Mouse (Mus musculus) spleen, postnatal 14 days (tissue): ENCODE measurements at regions not wholly inside any gene's neighbourhood (a gene's known extent, or its start where the extent isn't known, plus 50 kb on each side); places are given as distances from the start of the nearest gene placed in this dataset.

Experiments used
- DNase-seq, 2 experiments: peaks; one replicate each; pipeline ENCODE4 v3.0.0; 2021 to 2022; ENCODE audit warnings: low spot score in 2 of 2

DNA sequence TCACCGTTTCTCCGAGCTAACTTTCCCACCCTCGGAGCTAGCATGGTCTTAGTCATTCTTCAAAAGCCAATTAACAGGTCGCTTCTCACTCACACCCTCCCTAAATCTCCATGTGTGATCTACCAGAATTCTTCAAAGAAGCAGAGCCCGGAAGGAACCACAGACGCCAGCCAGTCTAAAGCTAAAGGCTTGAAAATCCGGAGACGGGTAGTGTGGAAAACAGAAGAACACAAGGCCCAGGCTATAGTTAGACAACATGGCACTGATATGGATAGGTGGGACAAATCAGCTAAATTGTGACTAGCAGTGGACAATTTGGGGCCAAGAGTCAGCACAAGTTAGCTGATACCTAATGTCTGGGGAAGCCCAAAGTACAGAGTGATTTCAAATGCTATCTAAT lies 387.0 kb upstream of the Trpc7 start:
- DNase-seq: no peak

DNA sequence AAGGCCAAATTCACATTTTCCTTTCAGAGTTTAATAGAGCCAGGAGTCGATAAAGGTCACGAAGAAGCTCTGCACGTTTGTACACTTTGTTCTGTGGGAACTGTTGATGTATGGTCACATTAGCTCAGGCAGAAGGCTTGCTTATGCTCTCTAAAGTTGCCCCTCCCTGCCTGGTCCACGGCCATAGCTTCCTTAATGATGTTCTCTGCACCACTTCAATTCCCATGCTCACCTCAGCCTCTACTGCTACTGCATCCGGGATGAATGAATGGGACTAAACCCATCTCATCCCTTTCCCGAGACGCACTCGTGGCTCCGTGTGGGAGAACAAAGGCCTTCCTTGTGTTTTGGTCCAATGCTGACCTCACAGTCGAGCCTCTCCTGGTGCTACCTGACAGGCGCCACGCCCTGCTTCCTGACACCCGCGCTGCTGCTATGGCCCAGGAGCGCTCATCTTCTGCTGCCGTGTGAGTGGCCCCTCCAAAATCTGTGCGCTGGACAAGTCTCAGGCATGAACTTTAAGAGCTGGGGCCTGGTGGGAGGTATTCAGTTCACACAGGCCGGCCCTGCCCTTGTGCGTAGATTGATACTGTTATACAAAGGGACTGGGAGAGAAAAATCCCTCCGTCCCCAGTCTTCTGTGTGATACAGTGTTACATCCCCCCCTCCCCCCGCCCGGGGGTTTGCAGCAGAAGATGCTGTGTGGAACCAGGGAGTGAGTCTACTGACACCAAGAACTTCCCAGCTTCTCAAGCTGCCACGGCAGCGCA lies 386.3 kb upstream of the Trpc7 start:
- DNase-seq: no peak

DNA sequence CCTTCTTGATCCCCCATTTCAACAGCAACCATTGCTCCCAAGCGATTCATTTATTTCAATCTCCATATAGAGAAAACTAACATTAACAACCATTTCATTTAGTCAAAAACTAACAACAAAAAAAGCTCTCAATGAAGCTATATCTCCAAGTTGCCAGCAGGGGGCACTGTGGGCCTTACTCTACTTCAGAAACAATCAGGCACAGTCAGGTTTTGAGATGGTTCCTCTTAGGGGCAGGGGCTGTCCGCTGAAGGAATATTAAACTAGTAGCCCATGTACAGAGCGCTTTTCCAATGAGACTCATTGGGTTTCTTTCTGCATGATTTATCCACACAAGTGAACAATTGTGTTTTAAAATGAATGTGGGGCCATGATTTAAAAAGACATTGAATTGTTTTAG lies 385.7 kb upstream of the Trpc7 start:
- no peak for DNase-seq

DNA sequence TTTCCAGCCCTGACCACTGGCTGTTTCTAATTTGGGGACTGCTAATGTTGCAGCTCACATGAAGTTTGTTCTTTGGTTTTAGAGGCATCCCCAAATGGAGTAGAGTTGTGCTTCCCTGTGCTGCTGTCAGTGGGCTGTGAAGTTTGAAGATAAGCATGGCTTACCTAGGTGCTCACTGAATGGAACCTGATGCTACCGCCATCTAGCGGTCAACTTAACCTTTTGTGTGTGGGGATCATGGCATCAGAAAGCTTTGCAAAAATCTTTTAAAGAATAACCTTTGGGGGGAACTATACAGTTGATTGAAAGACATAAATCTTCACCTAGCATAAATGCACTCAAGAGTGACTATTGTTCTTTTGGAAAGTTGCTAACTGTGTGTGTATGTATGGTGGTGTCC lies 382.8 kb upstream of the Trpc7 start:
- no peak for DNase-seq

DNA sequence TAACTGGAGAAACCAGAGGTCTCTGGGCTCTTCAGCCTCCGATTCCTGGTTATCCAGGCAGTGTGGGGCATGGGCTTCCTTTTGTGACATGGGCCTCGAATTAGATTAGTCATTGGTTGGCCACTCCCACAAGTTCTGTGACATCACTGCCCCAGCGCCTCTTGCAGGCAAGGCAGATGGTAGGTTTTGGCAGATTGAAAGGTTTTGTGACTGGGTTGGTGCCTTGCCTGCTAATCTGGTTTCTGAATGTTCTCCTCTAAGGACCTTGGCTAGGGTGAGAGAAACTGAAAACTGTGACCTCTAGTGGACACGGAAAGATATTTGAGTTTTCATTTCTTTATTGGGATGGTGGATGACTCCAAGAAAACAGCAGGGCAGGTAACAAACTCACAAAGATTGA lies 381.3 kb upstream of the Trpc7 start:
- no peak for DNase-seq

DNA sequence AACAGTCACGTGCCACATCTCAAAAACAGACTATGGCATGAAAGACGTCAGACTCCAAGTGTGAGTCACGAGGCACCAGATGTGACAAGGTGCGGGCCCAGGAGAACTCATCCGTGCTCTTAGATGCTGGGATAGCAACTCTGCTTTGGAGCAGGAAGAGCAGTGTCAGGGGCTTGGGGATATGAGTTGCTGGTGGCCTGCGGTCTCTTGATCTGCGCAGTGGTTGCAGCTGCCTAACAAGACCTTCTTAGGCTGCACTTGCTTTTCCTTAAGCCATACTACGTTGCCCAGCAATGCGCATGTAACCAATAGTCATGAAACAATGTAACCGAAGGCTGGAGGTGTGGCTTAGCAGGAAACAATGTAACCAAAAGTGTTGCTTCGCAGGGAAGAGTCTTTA lies 380.1 kb upstream of the Trpc7 start:
- no peak for DNase-seq

DNA sequence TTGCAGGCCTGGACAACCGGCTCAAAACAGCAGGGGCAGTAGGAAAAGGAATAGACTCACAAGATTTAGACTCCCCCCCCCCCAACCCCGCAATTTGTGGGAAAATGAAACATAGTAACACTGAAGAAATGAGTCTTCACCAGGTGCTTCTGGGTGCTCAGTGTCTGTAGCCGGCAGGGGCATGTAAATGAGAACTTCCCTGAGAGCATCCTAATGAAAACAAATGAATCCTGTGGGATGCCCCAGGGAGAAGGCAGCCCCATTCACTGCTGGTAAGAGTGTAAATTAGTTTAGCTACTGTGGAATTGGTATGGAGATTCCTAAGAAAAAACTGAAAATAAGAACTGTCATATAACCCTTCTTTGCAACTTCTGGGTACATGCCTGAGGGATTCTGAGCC lies 377.8 kb upstream of the Trpc7 start:
- DNase-seq: no peak

DNA sequence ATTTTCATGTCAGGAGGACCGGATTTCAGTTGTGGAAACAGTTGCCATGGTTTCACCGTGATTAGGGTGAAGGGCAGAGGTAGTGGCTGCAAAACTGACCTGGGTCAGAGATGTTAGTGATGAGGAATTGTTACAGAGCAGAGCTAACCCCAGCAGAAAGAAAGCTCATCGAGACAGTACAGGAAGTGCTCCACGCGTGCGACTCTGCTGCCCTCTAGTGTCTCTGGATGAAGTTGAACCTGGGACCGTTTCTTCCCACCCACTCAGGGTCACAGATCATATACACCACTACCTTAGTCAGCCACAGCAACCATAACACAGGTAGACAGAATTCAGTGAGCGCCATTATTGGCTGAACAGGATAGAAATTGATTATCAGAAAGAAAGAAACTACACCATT lies 373.8 kb upstream of the Trpc7 start:
- no peak for DNase-seq

DNA sequence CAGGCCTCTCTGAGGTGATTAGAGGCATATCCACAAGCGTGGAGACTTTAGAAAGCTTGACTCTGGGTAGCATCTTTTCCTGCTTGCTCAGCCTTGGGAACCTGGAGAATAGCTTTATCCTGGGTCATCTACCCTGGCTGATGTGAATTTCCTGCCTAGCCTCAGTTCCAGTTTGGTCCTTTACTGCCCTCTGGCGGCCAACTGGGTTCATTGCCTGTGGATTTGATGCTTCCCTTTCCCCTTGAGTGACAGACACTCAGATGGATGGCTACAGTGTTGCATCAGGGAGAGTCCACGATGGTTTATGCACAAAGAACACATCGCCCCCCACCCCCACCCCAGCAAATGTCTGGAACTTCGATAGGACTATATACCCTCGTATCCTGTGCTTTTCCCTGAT lies 364.1 kb upstream of the Trpc7 start:
- DNase-seq: peak in 1 of 2 experiments; percentile 30

DNA sequence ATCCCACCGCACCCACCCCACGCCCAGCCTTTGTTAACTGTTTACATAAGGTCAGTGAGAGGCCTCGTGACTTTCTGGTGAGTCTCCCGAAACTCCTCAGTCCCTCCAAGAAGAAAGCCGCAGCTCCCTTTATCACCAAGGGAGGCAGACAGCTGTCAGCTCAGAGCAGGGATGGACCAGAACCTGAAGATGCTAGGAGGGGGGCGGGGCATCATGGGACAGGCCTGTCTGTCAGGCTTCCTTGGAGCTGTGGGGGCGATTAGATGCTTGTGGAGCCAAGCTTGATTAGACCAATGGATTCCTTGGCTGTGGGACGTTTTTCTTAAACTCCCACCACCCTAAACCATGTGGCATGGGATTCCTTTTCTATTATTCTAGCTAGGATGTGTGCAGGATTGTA lies 363.7 kb upstream of the Trpc7 start:
- no peak for DNase-seq

DNA sequence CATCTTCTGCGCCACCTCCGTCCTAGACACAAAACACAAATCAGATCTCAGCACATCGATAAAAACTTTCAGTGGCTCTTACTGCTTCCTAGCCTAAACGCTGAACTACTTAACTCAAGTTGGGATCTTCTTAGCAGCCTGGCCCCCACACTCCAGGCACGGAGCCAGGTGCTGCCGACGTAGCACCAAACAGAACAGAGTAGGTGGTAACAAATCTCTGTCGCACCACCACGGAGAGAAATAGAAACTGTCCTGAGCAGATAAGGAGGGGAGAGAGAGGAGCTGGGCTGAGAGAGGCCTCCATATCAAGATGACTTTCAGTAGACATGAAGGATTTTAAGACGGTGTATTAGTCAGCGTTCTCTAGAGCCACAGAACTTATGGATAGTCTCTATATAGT lies 360.1 kb upstream of the Trpc7 start:
- no peak for DNase-seq

DNA sequence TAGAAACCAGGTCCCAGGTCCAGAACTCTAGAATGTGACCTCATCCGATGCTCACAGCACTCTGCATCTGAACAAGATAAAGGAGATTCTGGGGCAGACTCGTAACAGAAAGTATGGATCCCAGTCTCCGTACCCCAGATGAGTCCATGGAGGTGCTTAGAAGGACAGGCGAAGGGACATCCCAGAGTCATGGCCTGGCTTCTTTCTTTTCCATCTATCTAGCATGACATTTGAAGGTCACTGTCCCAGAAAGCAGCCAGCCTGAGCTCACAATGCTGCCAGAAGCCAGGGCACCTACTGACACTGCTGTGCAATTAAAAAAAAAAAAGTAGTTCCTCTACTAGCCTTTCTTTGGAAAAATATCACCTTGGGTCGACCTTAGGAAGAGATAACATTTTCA lies 354.1 kb upstream of the Trpc7 start:
- no peak for DNase-seq

DNA sequence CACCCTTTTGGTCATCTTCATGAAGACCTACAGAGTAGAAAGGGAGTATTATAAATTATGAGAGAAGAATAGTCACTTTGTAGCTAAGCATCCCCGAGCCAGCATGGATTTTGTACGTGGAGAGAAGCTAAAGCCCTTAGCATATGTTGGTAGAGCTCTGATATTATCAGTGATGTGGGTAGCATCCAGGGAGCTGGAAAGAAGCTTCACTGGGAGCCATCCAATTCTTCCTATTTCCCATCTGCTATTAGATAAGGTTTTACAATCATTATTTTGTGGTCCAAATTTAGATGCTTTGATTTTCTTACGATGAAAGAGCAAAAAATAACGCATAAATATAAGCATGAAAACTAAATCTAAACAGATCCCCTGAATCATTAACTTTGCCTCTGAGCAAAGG lies 353.6 kb upstream of the Trpc7 start:
- DNase-seq: no peak

DNA sequence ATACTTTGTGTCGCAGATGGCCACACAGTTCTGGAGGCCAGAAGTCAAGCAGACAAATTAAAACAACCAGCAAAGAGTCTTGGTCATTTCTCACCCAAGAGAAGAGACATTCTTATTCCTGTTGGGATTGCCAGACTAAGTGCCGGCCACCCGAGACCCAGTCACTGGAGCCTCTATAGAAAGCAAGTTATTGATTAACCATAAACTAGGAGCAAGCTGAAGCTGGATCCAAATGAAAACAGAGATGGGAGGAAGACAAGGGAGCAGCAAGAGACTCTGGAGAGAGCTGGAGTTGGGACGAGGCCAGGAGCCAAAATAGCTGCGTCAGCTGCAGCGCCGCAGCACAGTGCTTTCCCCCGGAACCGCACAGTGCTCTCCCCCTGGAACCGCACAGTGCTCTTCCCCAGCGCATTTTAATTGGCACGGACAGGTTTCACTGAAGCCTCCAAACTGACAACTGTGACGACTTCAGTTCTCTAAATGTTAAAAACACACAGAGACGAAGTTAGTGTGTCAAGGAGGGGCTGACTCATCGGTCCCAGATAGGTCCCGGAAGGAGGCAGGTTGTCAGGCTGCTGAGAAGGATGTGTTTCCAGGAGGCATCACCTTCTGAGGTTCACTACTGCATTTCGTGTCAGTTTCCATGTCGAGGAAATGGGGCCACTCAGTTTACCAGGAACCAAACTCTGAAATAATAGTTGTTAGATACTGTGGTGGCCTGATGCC lies 350.6 kb upstream of the Trpc7 start:
- no peak for DNase-seq

DNA sequence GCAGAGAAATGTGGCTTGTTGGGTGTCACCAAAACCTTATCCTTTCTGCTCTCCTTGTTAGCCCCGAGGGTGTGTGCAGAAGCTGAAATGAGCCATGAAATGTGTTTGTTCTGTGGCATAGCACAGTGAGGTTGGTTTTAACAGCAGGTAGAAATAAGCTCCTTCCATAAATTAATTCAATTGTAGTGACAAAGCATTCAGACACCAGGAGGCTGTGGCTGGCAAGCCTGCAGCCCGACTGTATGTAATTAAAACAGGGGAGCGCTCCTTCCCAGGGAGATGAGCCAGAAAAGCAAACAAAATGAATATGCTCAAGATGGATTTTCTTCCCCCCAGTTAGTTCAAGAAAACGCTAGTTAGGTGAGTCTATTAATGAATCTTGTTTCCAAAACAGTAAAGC lies 341.1 kb upstream of the Trpc7 start:
- no peak for DNase-seq

DNA sequence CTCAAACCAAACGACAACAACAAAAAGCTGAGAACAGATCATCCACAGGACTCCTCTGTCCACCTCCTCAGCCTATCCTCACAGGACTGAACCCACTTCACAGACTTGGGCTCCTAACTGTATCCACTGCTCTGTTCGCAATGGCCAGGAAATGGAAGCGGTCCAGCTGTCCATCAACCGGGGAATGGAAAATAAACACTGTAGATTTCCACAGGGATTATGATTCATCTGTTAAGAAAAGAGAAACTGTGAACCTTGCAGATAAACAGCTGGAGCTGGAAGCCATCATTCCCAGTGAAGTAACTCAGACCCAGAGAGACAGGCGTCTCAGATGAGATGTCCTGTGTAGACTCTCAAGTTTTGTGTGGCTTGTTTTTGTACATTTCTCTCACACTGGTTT lies 340.4 kb upstream of the Trpc7 start:
- DNase-seq: no peak

DNA sequence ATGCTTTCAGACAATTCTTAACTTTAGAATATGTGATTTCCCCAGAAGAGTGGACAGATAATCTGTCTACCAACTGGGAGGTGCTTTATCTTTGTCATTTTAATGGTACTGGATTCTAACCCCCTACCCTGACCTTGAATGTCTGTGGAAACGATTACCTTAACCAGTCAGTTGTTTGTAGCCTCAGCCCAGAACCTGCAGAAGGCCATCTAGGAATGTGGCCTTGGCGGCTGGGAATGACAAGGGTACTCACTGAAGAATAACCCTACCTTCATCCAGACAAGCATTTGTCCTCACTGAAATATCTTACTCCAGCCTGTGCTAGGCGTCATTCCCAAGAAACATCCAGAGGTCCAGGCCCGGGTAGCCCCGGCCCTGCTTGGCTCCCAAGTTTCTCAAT lies 337.1 kb upstream of the Trpc7 start:
- DNase-seq: no peak

DNA sequence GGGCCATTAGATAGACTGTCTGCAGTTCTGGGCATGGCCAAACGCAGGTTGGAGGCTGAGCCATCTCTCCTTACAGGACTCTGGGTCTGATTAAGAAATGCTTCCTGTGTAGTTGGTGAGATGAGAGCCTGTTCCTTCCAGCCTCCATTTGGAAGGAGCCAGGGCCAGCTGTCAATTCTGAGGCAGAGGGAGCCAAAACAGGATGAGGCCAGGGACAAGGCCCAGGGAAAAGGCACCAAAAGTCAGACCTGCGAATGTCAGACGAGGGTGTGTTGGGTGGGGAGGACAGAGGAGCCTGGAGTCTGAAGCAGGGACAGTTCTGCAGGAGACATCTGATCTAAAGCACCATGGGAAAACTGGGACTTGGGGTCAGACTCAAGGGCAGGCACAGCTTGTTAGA lies 335.9 kb upstream of the Trpc7 start:
- no peak for DNase-seq

DNA sequence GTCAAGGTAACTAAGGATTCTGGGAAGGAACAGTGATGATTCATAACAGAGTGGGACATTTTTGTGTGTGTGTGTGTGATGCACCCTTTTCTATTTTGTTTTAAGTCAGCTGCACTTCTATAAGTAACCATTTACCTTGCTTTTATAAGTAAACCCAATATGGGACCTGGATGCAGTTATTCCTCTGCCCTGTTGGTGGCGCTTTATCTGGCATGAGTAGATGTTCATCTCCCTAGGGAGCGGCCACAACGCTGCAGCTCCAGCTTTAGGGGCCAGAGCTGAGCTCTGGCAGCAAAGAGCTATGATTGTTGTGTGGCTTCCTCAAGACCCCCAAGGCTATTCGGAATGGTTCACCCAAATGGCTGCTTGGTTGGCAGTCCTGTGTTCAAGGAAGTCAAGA lies 334.5 kb upstream of the Trpc7 start:
- no peak for DNase-seq

DNA sequence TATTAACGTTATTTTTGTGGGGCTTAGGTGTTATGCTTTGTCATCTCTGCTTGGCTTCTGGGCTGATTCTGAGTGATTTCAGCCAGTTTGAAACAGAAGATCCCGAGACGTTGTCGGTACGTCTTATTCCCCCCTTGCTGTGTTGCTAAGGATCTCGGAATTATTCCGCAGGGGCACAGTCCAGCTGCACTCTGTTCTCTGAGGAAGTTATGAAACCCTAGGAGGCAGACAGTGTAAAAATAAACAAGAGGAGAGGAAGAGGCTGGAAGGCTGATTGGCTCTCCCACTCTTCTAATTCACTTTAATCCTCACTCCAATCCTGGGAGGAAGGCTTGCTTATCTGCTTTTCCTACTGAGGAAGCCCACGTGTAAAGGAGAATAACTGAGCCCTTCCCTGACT lies 325.3 kb upstream of the Trpc7 start:
- DNase-seq: no peak

DNA sequence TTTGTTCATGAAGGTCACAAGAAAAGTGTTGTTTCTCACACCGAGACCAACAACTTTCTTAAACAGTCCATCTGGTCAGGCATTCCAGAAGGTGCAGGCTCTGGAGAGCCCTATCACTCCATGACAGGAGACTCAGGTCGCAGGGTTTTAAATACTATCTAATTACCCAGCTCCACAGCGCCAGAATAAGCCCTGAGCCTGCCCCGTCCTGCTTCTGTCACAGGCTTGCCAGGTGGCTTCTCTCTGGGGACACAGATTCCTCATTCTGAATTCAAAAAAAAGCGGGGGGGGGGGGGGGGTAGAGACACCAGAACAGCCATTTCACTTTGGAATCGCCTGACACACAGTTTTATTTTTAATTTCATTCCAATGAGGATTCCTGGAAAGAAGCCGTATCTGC lies 320.4 kb upstream of the Trpc7 start:
- no peak for DNase-seq

DNA sequence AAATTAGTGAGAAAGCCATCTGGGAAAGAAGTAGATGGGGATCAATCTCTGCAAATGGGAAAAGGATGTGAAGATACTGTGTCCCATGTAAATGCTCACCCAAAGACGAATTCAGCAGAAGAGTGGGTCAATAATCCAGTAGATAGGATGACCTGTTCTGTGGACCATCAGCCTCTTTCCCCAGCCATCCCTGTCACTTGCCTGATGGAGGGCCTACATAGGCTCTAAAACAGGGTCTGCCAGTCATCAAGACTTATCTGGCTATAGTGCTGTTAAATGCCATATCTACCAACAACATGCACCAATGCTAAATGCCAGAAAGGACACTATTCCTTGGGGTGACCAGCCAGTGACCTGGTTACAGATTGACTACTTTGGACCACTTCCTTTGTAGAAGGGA lies 316.5 kb upstream of the Trpc7 start:
- DNase-seq: no peak

DNA sequence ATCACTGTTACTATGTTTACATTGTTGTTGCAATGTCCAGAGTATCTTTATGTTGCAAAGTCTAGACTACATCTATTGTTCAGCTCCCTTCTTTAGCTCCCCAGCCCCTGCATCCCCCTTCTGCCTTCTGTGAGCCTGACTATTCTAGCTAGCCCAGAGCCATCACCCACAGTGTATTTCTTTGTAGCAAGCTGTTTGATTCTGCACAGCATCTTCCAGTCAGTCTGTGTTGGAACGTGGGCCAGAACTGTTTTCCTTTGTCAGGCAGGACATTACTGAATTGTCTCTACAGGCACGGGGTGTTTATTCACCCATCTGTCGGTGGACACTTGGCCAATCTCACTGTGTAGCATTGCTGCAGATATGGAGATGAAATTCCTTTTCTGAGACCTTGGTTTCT lies 295.4 kb upstream of the Trpc7 start:
- no peak for DNase-seq

DNA sequence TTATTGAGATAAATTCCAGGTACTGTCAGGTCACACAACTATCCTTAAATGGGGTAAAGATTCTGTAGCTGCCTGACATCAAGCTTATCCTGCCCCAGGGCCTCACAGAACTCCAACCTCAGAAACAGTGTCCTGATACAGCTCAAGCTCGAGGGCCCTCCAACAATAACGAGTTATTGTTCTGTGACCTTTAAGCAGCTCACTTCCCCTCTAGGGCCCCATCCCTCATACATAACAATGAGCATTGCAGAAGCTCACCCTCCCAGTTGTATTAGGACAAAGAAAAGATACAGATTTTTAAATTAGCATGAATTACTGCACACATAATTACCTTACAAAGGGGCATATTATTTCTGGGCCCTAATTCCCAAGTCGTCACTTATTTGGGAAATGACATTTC lies 293.5 kb upstream of the Trpc7 start:
- DNase-seq: no peak
